Mouse (Mus musculus) frontal cortex, adult (tissue): ENCODE measurements around the gene Gm10271.

ENCODE experiments used
- ATAC-seq: cut with Nextera tagmentation; 2 replicates; pipeline ENCODE4 v1.9.2; 2017; ENCODE audit warnings: mild to moderate bottlenecking, moderate library complexity, mixed read lengths; ENCODE audit not compliant: low TSS enrichment

Gm10271 gene

GRCm38 (mm10) chr10:116978841-116979240 lies 6.4 kb upstream of the Gm10271 start:
- ATAC-seq: no peak

GRCm38 (mm10) chr10:116977858-116978257 lies 5.4 kb upstream of the Gm10271 start:
- ATAC-seq: no peak

DNA sequence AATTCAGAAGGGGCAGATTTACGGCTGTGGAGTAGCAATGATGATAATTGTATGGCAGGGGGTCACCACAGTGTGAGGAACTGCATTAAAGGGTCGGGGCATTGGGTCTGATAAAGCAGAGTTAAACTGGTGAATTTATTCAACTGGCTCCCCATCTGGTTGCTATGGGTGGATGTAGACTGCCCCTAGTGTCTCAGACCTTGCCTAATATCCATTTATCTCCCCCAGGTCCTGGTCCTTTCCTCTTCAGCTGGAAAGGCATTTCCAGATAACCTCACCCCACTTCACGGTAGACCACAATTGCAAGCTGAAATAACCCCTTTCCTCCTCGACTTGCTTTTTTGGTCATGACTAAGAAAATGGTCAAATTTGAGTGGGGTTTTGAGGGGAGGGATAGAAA lies 5.0 kb upstream of the Gm10271 start:
- no peak for ATAC-seq

- no peak for ATAC-seq
Observed at GRCm38 (mm10) chr10:116968741-116969140, 3.7 kb downstream of the Gm10271 start.

- ATAC-seq: no peak
Observed at GRCm38 (mm10) chr10:116966065-116966464, 6.3 kb downstream of the Gm10271 start.

DNA sequence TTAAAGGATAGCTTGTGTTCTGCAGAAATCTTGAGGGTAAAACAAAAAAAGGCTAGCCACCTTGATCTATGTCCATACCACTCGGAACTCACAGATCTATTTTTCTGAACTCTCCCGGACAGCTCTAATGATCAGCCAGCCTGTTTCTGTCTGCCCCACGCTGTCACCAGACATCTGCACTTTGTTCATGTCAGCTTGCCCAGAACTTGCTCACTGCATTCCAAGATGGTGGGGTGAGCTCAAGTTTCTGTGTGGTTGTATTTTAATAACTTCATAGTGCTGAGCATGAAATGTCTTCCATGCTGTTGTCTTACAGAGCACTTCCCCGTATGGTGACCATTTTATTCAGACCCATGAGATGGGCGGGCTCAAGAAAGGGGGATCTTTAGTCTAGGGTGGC lies 7.1 kb downstream of the Gm10271 start:
- ATAC-seq: no peak

GRCm38 (mm10) chr10:116964571-116964970 lies 7.8 kb downstream of the Gm10271 start:
- ATAC-seq: no peak

DNA sequence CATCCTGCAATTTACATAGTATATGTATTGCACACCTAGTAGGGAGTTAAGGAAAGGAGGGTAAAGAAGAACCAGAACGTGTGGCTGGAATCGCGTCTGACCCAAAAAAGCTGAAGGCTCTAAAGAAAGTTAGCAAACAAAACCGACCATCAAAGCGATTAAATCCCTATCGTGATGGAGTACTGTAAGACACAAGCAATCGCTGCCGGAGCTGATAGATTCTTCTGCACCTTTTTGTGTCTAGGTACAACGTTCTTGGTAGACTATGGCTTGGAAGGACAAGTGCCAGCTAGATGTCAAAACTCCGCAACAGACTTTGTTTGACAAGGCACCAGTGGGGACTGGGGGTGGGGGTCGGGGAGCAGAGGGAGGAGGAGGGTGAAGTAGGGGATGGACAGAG lies 8.3 kb downstream of the Gm10271 start:
- ATAC-seq: no peak

DNA sequence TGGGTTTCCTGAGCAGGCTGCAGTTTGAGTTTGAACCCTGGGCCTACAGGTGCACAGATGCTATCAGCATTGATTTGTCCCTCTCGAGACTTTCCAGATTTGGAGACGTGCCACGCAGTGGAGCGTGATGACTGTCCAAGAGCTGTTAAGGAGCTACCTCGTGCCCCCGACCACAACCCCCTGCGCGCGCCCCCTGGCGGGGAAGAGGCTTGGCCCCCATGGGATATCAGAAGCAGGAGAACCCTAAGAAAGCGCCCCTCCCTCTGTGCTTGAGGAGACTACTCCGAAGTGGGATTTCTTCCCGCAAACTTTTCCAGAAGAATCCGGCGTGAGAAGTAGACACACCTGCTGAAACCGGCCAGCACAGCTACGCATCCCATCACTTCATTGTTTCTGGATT lies 9.6 kb downstream of the Gm10271 start:
- ATAC-seq: no peak

DNA sequence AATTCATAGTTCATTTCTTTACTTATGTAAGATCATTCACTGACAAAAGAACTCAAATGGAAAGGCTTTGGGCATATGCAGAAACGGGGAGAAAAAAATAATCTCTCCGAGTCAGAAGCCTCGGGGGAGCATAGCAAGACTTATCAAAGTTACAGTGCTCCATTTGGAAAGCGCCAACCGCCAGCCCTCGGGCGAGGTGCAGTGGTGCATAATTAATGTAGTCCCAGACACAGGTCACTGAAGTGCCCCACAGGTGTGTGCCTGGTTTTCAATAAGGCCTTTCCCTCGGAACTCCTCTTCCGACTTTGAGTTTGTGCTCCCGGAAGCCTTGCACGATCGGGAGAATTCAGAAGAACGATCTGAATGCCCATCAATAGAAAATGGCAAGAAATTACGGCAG lies 10.3 kb downstream of the Gm10271 start:
- ATAC-seq: no peak

- ATAC-seq: peak; percentile 45; the same call in 1 of the 2 replicates
Observed at GRCm38 (mm10) chr10:116957867-116958551, 14.4 kb downstream of the Gm10271 start.

- ATAC-seq: peak; percentile 86
Observed at GRCm38 (mm10) chr10:116956483-116957158, 15.8 kb downstream of the Gm10271 start.

DNA sequence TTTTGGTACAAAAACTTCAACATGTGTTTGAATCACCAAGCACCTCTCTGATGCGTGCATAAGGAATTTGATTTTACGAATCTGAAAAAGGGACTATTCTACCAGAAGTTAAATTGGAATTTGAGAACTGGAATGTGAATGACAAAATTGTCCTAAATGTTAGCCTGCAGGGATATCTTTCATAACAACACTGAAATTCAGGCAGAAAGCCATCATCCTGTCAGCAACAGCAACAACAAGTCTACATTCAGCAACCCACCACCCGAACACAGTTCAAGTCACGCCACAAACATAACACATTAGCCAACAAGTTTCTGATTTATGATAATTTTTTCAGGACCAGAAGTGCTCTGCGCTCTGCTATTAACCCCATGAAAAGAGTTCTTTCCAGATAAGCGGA lies 17.2 kb downstream of the Gm10271 start:
- ATAC-seq: no peak

DNA sequence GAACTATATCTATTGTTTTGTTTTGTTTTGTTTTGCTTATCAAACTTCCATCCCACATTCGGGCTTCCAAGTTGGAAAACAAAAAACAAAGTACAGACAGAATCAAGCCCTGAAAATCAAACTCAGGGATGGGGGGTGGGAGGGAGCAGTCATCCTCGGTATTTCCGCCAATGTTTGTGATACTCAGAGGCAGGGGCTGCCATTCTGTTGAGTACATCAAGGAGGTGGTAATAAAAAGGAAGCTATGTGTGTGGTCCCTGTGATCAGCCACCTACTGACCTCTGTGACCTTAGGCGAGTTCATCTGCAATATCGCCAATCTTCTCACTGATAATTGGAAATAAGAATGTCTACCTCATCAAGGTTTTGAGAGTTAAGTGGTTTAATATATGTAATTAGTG lies 21.5 kb downstream of the Gm10271 start:
- ATAC-seq: no peak

- peak; percentile 89 for ATAC-seq
Observed at GRCm38 (mm10) chr10:116950009-116950769, 22.2 kb downstream of the Gm10271 start, which contains the start of gene Rab3ip. Rab3ip (minus strand) TSS chr10:116950769.

DNA sequence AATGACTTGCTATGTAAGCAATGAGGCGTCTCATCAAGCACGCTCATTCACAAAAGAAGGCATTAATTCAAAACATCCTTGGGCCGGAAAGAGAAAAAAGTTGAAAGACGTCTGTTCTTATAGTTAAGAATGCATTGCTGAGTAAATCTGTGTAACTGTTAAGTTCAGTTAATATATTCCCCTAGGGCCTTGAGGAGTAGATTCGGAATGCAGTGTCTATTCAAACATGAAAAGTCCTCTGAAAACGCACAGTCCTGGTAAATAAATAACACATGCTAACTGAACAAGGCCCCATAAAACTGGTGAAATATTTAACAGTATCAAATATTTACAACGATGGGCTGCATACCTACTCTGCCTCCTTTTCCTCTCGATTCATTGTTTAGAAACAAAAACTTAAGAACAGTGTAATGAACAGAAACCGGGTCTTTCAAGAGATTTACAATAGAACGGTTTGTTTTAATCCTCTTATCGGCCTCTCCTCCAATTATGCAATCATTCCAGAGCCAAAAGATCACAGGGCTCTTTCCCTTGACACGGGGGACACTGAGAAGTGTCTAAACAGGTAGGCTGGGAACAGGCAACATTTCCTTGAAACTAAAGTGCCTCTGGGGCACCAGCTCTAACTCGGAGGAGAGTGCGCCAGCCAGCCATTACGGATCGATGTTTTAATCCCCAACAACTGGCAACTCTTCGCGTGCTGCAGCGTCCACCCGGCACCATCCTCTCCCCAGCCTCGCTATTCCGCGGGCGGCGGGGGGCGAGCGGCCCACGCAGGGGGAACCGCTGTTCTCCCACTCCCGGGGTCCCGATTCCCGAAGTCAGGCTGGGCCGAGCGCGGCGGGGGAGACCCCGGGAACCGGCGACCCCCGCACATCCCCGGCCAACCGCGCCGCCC lies 23.0 kb downstream of the Gm10271 start:
- ATAC-seq: peak; percentile 24

GRCm38 (mm10) chr10:116948414-116948813 lies 24.0 kb downstream of the Gm10271 start:
- no peak for ATAC-seq

- ATAC-seq: no peak
Observed at GRCm38 (mm10) chr10:116944940-116945339, 27.5 kb downstream of the Gm10271 start.

GRCm38 (mm10) chr10:116944144-116944543 lies 28.3 kb downstream of the Gm10271 start:
- ATAC-seq: no peak

DNA sequence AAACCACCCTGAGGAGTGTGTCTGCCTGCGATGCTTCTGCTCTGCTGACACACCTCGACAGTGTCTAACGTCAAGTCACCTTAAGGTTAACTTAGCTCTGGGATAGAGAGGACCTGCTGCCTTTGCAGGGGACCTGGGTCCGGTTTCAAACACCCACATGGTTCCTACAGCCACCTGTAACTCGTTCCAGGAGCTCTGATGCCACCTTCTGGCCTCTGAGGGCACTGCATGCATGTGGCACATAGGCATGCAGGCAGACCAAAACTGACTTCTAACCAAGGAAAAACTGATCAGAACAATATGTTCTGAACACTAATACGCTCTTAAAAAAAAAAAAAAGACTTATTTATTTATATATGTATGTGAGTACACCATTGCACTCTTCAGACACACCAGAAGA lies 29.4 kb downstream of the Gm10271 start:
- no peak for ATAC-seq

GRCm38 (mm10) chr10:116935028-116935427 lies 37.4 kb downstream of the Gm10271 start:
- ATAC-seq: no peak

DNA sequence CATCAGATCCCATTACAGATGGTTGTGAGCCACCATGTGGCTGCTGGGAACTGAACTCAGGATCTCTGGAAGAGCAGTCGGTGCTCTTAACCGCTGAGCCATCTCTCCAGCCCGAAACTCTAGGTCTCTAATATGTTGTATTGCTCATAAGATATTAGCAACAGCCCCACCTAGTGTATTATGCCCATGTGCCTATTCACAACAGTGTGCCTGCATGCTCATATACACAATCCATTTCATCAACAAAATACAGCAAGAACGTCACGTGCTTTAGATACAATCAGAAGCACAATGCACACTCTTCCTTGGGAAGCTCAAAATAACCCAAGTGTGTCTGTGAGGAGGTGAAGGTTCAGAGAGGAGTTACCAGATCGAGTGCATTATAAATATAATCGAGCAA lies 38.6 kb downstream of the Gm10271 start:
- no peak for ATAC-seq
